Mouse (Mus musculus) urinary bladder, adult 2 months (tissue): ENCODE results near the gene Mrgprb5. TPM values are rescaled to one million over a fixed set of nuclear protein-coding genes. Genes with fewer than 3 reads are reported as not detected.
"Not testable (repeated sequence)": the region's sequence is repeated elsewhere in the genome, so short reads cannot be mapped to it uniquely, and the experiment has no call there.

Experiments used
- DNase-seq: peaks from one replicate; pipeline ENCODE4 v3.0.0; 2022; ENCODE audit warnings: low spot score
- polyA plus RNA-seq: library from polyadenylated mRNA; depleted of rRNA; stranded (reverse); fragments of >200 nt; gene quantifications from 2 replicates; pipeline ENCODE4 v1.2.3, GENCODE M21; 2012; rRNA removed

Mrgprb5 gene
- not detected in 2 replicates for polyA plus RNA-seq

- DNase-seq = no peak
These were observed at the start of gene Mrgprb5 for GRCm38 (mm10) chr7:48168919-48169318. Gene Mrgprb5, minus strand, starts transcription at chr7:48169019.

GRCm38 (mm10) chr7:48199188-48199587 lies 30.4 kb upstream of the Mrgprb5 start, which contains the start of gene Mrgprb4:
Gene Mrgprb4, minus strand, starts transcription at chr7:48199288.
- DNase-seq = no peak

- DNase-seq = no peak
These were observed 1.3 kb downstream of the Mrgprb5 start for GRCm38 (mm10) chr7:48167471-48167870.

GRCm38 (mm10) chr7:48138248-48138702 lies 30.5 kb downstream of the Mrgprb5 start:
- DNase-seq = no peak

GRCm38 (mm10) chr7:48137216-48138077 lies 31.4 kb downstream of the Mrgprb5 start:
- no peak for DNase-seq

- no peak for DNase-seq
These were observed 36.1 kb downstream of the Mrgprb5 start for GRCm38 (mm10) chr7:48132674-48133073.

GRCm38 (mm10) chr7:48132247-48132646 lies 36.6 kb downstream of the Mrgprb5 start:
- not testable (repeated sequence) for DNase-seq

GRCm38 (mm10) chr7:48131820-48132219 lies 37.0 kb downstream of the Mrgprb5 start:
- not testable (repeated sequence) for DNase-seq

GRCm38 (mm10) chr7:48123806-48124205 lies 45.0 kb downstream of the Mrgprb5 start:
- no peak for DNase-seq

Other genes starting within 250 kb of the Mrgprb5 start
- gene Mrgpra4, start 186.9 kb downstream of the Mrgprb5 start, polyA plus RNA-seq = not detected in 2 replicates
- gene Mrgprx1, start 141.4 kb downstream of the Mrgprb5 start, polyA plus RNA-seq = not detected in 2 replicates
- gene Mrgprb4, start 30.3 kb upstream of the Mrgprb5 start, polyA plus RNA-seq = not detected in 2 replicates
- not detected in 2 replicates for gene Mrgprb8, start 219.5 kb upstream of the Mrgprb5 start, polyA plus RNA-seq